Mouse (Mus musculus) erythroid progenitor cell, adult 5-6 weeks (primary cell): Measurements from ENCODE around the gene Chchd5. TPM values are rescaled to one million over a fixed set of nuclear protein-coding genes. Genes with fewer than 3 reads are reported as not detected.

ENCODE experiments used
- ATAC-seq: replicated peaks from 2 replicates; pipeline ENCODE4 v1.8.0; 2016; ENCODE audit warnings: moderate number of reproducible peaks, mild to moderate bottlenecking, moderate TSS enrichment, inconsistent platforms; ENCODE audit not compliant: poor library complexity, low FRiP score, severe bottlenecking
- total RNA-seq, 2 experiments: library from RNA; stranded (forward) in 1 of 2; stranded (reverse) in 1 of 2; fragments of 150-400 nt in 1 of 2; fragments of 186-747, 209-891 nt in 1 of 2; gene quantifications; 2 replicates each; pipeline versions ENCODE4 v1.2.3 to v1.2.4; 2015 to 2017; ENCODE audit warnings: low replicate concordance in 2 of 2

Chchd5 gene
- total RNA-seq (2015; ENCODE audit: low replicate concordance), result 11.3 and 15.9 TPM in 2 replicates
- total RNA-seq (2017; ENCODE audit: low replicate concordance), result 7.0 and 8.7 TPM in 2 replicates

GRCm38 (mm10) chr2:129129412-129129929 is at the start of gene Chchd5:
Gene Chchd5, plus strand, starts transcription at chr2:129129700.
- peak; percentile 98 for ATAC-seq

GRCm38 (mm10) chr2:129081097-129081496 is 48.4 kb upstream of the Chchd5 start:
- no peak for ATAC-seq

GRCm38 (mm10) chr2:129083514-129083913 is 46.0 kb upstream of the Chchd5 start:
- no peak for ATAC-seq

GRCm38 (mm10) chr2:129084959-129085358 is 44.5 kb upstream of the Chchd5 start:
- no peak; the same call in 1 of the 2 replicates for ATAC-seq

GRCm38 (mm10) chr2:129087520-129087919 is 42.0 kb upstream of the Chchd5 start:
- ATAC-seq, result no peak

GRCm38 (mm10) chr2:129090370-129090769 is 39.1 kb upstream of the Chchd5 start:
- ATAC-seq, result no peak

- no peak for ATAC-seq
Observed at GRCm38 (mm10) chr2:129092810-129093209, 36.7 kb upstream of the Chchd5 start.

- ATAC-seq, result no peak
Observed at GRCm38 (mm10) chr2:129093926-129094724, 35.4 kb upstream of the Chchd5 start.

GRCm38 (mm10) chr2:129100784-129101310 is 28.7 kb upstream of the Chchd5 start, which contains the start of gene Polr1b:
Gene Polr1b, plus strand, starts transcription at chr2:129100995.
- ATAC-seq, result peak; percentile 99

- ATAC-seq, result no peak
Observed at GRCm38 (mm10) chr2:129112924-129113323, 16.6 kb upstream of the Chchd5 start.

- ATAC-seq, result no peak
Observed at GRCm38 (mm10) chr2:129115706-129116367, 13.7 kb upstream of the Chchd5 start.

- ATAC-seq, result no peak
Observed at GRCm38 (mm10) chr2:129116368-129116739, 13.1 kb upstream of the Chchd5 start.

- ATAC-seq, result no peak
Observed at GRCm38 (mm10) chr2:129118061-129118460, 11.4 kb upstream of the Chchd5 start.

GRCm38 (mm10) chr2:129121986-129122385 is 7.5 kb upstream of the Chchd5 start:
- no peak for ATAC-seq

GRCm38 (mm10) chr2:129129987-129130545 is 566 bp downstream of the Chchd5 start:
- peak; percentile 46 for ATAC-seq

GRCm38 (mm10) chr2:129130776-129131175 is 1.3 kb downstream of the Chchd5 start:
- ATAC-seq, result no peak

- no peak for ATAC-seq
Observed at GRCm38 (mm10) chr2:129132231-129132630, 2.7 kb downstream of the Chchd5 start.

- no peak for ATAC-seq
Observed at GRCm38 (mm10) chr2:129133006-129133805, 3.7 kb downstream of the Chchd5 start.

- no peak for ATAC-seq
Observed at GRCm38 (mm10) chr2:129139906-129140305, 10.4 kb downstream of the Chchd5 start.
